Mouse (Mus musculus) ES-E14 (cell line): ENCODE data around the gene Cyp2d22. TPM values are rescaled to one million over a fixed set of nuclear protein-coding genes. Genes with fewer than 3 reads are reported as not detected.
A peak's percentile ranks its signal among the peaks of the same experiment; 100 is the strongest.

Source experiments
- DNase-seq: peaks from one replicate; pipeline ENCODE4 v3.0.0-alpha.2; 2013; ENCODE audit warnings: low read depth, low spot score
- H3K27ac ChIP-seq: 2 replicates; pipeline ENCODE4 v1.5.1; 2012; ENCODE audit warnings: low read depth, mild to moderate bottlenecking, low read length, moderate library complexity, mixed read lengths; ENCODE audit not compliant: poor library complexity, insufficient read depth, severe bottlenecking
- H3K36me3 ChIP-seq: 2 replicates; pipeline ENCODE4 v1.6.1; 2012; ENCODE audit warnings: mild to moderate bottlenecking, low read length, moderate library complexity, mixed read lengths; ENCODE audit not compliant: control insufficient read depth, poor library complexity, insufficient read depth, severe bottlenecking
- H3K4me1 ChIP-seq, 2 experiments: fragments of 150-350 bp in 1 of 2; sonication (generic) in 1 of 2; 2 replicates each; pipeline ENCODE4 v1.6.1; 2012; ENCODE audit warnings: low read length in 2 of 2, mild to moderate bottlenecking in 1 of 2, mixed read lengths in 1 of 2; ENCODE audit not compliant: control insufficient read depth in 2 of 2, insufficient read depth in 2 of 2, poor library complexity in 1 of 2
- H3K4me3 ChIP-seq, 2 experiments: fragments of 150-350 bp in 1 of 2; sonication (generic) in 1 of 2; 2 replicates each; pipeline ENCODE4 v1.5.1; 2012; ENCODE audit warnings: low read length in 2 of 2, low read depth in 1 of 2, mild to moderate bottlenecking in 1 of 2, mixed read lengths in 1 of 2; ENCODE audit not compliant: insufficient read depth in 1 of 2, poor library complexity in 1 of 2, severe bottlenecking in 1 of 2
- H3K9ac ChIP-seq: 2 replicates; pipeline ENCODE4 v1.6.1; 2012; ENCODE audit warnings: low read depth, mild to moderate bottlenecking, low read length, mixed read lengths; ENCODE audit not compliant: poor library complexity, insufficient read depth, severe bottlenecking
- H3K9me3 ChIP-seq: fragments of 150-350 bp; sonication (generic); 2 replicates; pipeline ENCODE4 v1.6.1; 2012; ENCODE audit warnings: low read depth, mild to moderate bottlenecking, low read length; ENCODE audit not compliant: control insufficient read depth, insufficient read depth
- CHD2 ChIP-seq: IDR thresholded peaks from 2 replicates; pipeline ENCODE4 v1.6.1; 2014; ENCODE audit warnings: mild to moderate bottlenecking, low read depth, low read length, inconsistent platforms
- HCFC1 ChIP-seq: IDR thresholded peaks from 2 replicates; pipeline ENCODE4 v1.6.1; 2012; ENCODE audit warnings: low read length, inconsistent platforms, borderline replicate concordance; ENCODE audit not compliant: insufficient read depth
- MAFK ChIP-seq: IDR thresholded peaks from 2 replicates; pipeline ENCODE4 v1.6.1; 2014; ENCODE audit warnings: mild to moderate bottlenecking, low read depth, low read length, inconsistent platforms; ENCODE audit not compliant: insufficient read depth
- ZC3H11A ChIP-seq: IDR thresholded peaks from 2 replicates; pipeline ENCODE4 v1.6.1; 2012; ENCODE audit warnings: low read depth, mild to moderate bottlenecking, inconsistent platforms, low read length, borderline replicate concordance
- ZNF384 ChIP-seq: IDR thresholded peaks from 2 replicates; pipeline ENCODE4 v1.6.1; 2012; ENCODE audit warnings: low read depth, low read length, inconsistent platforms
- in situ Hi-C, 2 experiments: fragments of 600-800 bp; cut with MboI; formaldehyde crosslinking; loops; one replicate each; pipeline ENCODE4 v1.15.1; 2025; ENCODE audit warnings: low sequenced_read_pairs in 2 of 2, inconsistent platforms in 1 of 2; ENCODE audit not compliant: unreplicated experiment in 2 of 2
- total RNA-seq: library from RNA; depleted of rRNA; stranded (reverse); fragments of 300-350 nt; gene quantifications from 2 replicates; pipeline ENCODE4 v1.2.3, GENCODE M21; 2012

Cyp2d22 gene
- total RNA-seq, 1 experiment: 0.94 TPM

- DNase-seq: no peak
- no peaks in the 10 kb centered on the region for H3K36me3 ChIP-seq
- TF ChIP-seq MAFK (no peak), ZNF384 (no peak), HCFC1 (no peak), CHD2 (no peak), ZC3H11A (no peak)
- H3K4me3 ChIP-seq: peak overlapping the region; percentile 66 to 70; a peak in 3 of 4 replicates
- no peak overlapping the region for H3K27ac ChIP-seq
- H3K9me3 ChIP-seq: no peaks in the 10 kb centered on the region
- peaks cover 9 to 15% of the 10 kb centered on the region in 2 experiments for H3K4me1 ChIP-seq
- in situ Hi-C loops: no loop called here
- H3K9ac ChIP-seq: no peak overlapping the region
These were observed 38.2 kb downstream of the Cyp2d22 start for GRCm38 (mm10) chr15:82341675-82342542.

GRCm38 (mm10) chr15:82341036-82341501 lies 39.0 kb downstream of the Cyp2d22 start:
- no peak overlapping the region for H3K27ac ChIP-seq
- in situ Hi-C loops: no loop called here
- no peak for TF ChIP-seq MAFK
- peaks cover 12% of the 10 kb centered on the region in 2 experiments for H3K4me1 ChIP-seq
- no peaks in the 10 kb centered on the region for H3K9me3 ChIP-seq
- peaks cover under 1% of the 10 kb centered on the region; the same call in 1 of the 2 replicates for H3K36me3 ChIP-seq
- no peak for DNase-seq
- peak overlapping the region; percentile 66 to 70 for H3K4me3 ChIP-seq
- peak overlapping the region; percentile 73 for H3K9ac ChIP-seq

DNA sequence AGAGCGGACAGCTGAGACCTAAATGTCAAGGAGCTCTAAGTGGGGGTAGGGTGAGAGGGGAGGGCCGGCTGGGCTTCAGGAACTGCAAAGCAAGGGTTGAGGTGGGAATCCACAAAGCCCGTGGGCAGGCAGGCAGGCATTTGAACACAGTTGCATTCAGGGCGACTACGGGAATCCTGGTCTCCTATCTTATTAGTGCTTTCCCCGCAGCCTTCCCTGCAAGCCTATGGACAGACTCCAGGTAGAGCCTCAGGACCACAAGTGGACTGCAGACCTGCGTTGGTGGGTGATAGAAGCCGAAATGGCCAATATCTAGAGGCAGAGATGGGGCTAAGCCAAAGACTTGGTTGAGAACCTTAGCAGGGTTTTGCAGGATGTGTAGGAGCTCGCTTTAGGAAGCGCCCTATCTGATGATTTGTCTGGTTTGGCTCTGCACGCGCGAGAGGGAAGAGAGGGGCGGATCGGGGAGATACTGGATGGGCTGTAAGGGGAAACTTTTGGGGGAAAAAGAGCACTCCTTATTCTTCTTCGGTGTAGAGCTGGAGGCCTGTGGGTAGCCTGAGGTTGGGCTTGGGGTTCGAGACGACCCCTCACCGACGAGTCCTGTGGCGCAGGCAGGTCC lies 39.5 kb downstream of the Cyp2d22 start:
- TF ChIP-seq MAFK (no peak), CHD2 (no peak), ZC3H11A (no peak), HCFC1 (no peak), ZNF384 (no peak)

GRCm38 (mm10) chr15:82339634-82340254 lies 40.3 kb downstream of the Cyp2d22 start:
- no peaks in the 10 kb centered on the region for H3K9me3 ChIP-seq
- H3K4me1 ChIP-seq: peaks cover 12% of the 10 kb centered on the region in 2 experiments; a peak in 3 of 4 replicates
- no peak overlapping the region for H3K4me3 ChIP-seq
- no peak overlapping the region for H3K9ac ChIP-seq
- H3K27ac ChIP-seq: no peak overlapping the region
- DNase-seq: no peak
- TF ChIP-seq ZNF384: no peak
- no peak for TF ChIP-seq CHD2
- no peak for TF ChIP-seq HCFC1
- TF ChIP-seq MAFK: no peak
- no peak for TF ChIP-seq ZC3H11A
- H3K36me3 ChIP-seq: peaks cover 13% of the 10 kb centered on the region; the same call in 1 of the 2 replicates
- in situ Hi-C loops: no loop called here

More for the DNA sequence above, 39.5 kb downstream of the Cyp2d22 start:
- no peak for DNase-seq
- Histone ChIP-seq H3K9me3 (no peaks in the 10 kb centered on the region), H3K4me3 (peak overlapping the region; percentile 66 to 70), H3K27ac (no peak overlapping the region), H3K36me3 (peaks cover 5% of the 10 kb centered on the region; the same call in 1 of the 2 replicates), H3K9ac (peak overlapping the region; percentile 73), H3K4me1 (peaks cover 12% of the 10 kb centered on the region in 2 experiments)
- in situ Hi-C loops: no loop called here
